Mouse (Mus musculus) midbrain, embryonic 16.5 days (tissue): Measurements from ENCODE around the gene Asna1. TPM values are rescaled to one million over a fixed set of nuclear protein-coding genes. Genes with fewer than 3 reads are reported as not detected.

Experiments
- ATAC-seq: fragments of 200-750 bp; cut with Nextera tagmentation; 2 replicates; pipeline ENCODE4 v1.8.0; 2017; ENCODE audit warnings: moderate TSS enrichment
- H3K27ac ChIP-seq: fragments of 300-500 bp; sonication (generic); 2 replicates; pipeline ENCODE4 v1.5.1; 2014; ENCODE audit warnings: mild to moderate bottlenecking, low read length, mixed read lengths
- H3K27me3 ChIP-seq: fragments of 300-500 bp; sonication (generic); 2 replicates; pipeline ENCODE4 v1.6.1; 2014; ENCODE audit warnings: low read depth, low read length, mixed read lengths; ENCODE audit not compliant: control insufficient read depth, insufficient read depth
- H3K36me3 ChIP-seq: fragments of 300-500 bp; sonication (generic); 2 replicates; pipeline ENCODE4 v1.6.1; 2014; ENCODE audit warnings: mild to moderate bottlenecking, low read length, moderate library complexity, mixed read lengths; ENCODE audit not compliant: control insufficient read depth, insufficient read depth
- H3K4me1 ChIP-seq: fragments of 300-500 bp; sonication (generic); 2 replicates; pipeline ENCODE4 v1.6.1; 2014; ENCODE audit warnings: mild to moderate bottlenecking, low read length, mixed read lengths; ENCODE audit not compliant: control insufficient read depth, insufficient read depth
- H3K4me2 ChIP-seq: fragments of 300-500 bp; sonication (generic); 2 replicates; pipeline ENCODE4 v1.6.1; 2014; ENCODE audit warnings: mild to moderate bottlenecking, low read length, mixed read lengths
- H3K4me3 ChIP-seq: fragments of 300-500 bp; sonication (generic); 2 replicates; pipeline ENCODE4 v1.5.1; 2014; ENCODE audit warnings: low read depth, mild to moderate bottlenecking, low read length, moderate library complexity, mixed read lengths
- H3K9ac ChIP-seq: fragments of 300-500 bp; sonication (generic); 2 replicates; pipeline ENCODE4 v1.6.1; 2014; ENCODE audit warnings: low read depth, low read length, mixed read lengths
- H3K9me3 ChIP-seq: fragments of 300-500 bp; sonication (generic); replicated peaks from 2 replicates; pipeline ENCODE4 v1.6.1; 2014; ENCODE audit warnings: mild to moderate bottlenecking, low read length, mixed read lengths; ENCODE audit not compliant: control insufficient read depth, poor library complexity, severe bottlenecking
- WGBS: fragments of 180-500 bp; shearing (Covaris S2); extraction: QIAGEN DNeasy Blood & Tissue Kit; methylation state at CpG from one replicate; pipeline ENCODE4 v1.1.7; 2014; 5-methylcytosine and 5-hydroxymethylcytosine counted together
- polyA plus RNA-seq: library from polyadenylated mRNA; unstranded; fragments of >200 nt; fragmentation: Nextera tagmentation; extraction: Ambion mirVana; gene quantifications from 2 replicates; pipeline ENCODE4 v1.2.1, GENCODE M21; 2015

The Asna1 gene
- polyA plus RNA-seq, 1 experiment from 2014 or later: 149 TPM

DNA sequence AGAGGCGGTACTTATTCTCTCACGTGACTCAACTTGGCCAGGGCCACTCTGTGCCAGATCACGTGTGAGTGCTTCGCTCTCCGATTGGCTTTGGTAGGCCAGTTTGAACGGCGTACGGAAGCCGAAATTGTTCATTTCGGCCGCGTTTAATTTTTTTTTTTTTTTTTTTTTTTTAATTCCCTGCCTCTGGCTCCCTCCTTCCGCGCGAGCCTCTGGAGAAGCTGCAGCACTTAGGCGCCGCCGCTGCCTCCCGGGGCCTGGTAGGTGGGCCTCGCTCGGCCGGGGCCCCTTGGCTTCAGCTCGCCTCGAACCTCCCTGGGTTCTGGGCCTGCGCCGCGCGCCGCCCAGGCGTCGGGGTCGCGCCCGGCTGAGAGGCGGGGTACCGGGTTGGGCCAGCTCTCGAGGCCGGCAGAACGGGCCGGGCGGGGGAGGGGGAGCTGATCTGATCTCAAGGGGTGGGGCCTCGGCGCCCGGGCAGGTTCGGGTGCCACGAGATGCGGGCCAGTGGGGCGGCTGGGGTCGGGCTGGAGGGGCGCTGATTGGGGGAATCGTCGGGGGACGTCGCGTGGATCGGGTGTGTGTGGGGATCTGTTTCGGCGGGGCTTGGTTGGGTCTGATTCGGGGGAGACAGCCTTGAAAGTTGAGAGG, 11.8 kb upstream of the Asna1 start, which contains the start of gene Tnpo2:
Tnpo2 (plus strand) TSS at position 198 of the 648 bp plus-strand sequence.
- Histone ChIP-seq H3K27me3 (no peaks in the 10 kb centered on the region), H3K27ac (peak within 1 kb of the TSS; percentile 97), H3K4me2 (peak within 1 kb of the TSS; percentile 98), H3K4me3 (peak within 1 kb of the TSS; percentile 55), H3K9ac (peak within 1 kb of the TSS; percentile 81), H3K4me1 (peaks cover 33% of the 10 kb centered on the region), H3K9me3 (no peaks in the 10 kb centered on the region), H3K36me3 (peaks cover 8% of the 10 kb centered on the region)
- peak; percentile 88 for ATAC-seq
- under 1% methylated on average over 58 of the region's 59 CpGs for WGBS

DNA sequence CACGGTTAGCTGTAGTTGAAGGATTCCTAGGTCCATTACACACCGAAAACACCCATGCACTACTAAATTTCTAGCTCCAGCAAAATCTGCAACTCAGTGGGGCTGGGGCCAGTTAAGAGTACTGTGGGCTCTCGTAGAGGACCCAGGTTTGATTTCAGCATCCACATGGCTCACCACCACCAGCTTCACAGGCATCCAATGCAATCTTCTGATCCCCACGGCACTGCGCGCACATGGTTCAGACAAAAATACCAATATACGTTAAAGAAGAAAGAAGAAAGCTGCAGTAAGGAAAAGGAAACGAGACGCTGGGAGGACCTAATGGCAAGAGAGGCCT, 11.3 kb upstream of the Asna1 start:
- Histone ChIP-seq H3K36me3 (peaks cover 10% of the 10 kb centered on the region), H3K9ac (peak overlapping the region; percentile 70), H3K4me3 (peak overlapping the region; percentile 55), H3K4me2 (peak overlapping the region; percentile 61), H3K27ac (peak overlapping the region; percentile 82), H3K27me3 (no peaks in the 10 kb centered on the region), H3K4me1 (peaks cover 33% of the 10 kb centered on the region), H3K9me3 (no peaks in the 10 kb centered on the region)
- WGBS: 0% methylated on average over 9 of the region's 9 CpGs
- ATAC-seq: peak; percentile 37

GRCm38 (mm10) chr8:85035728-85036310, 10.7 kb upstream of the Asna1 start:
- peaks cover 11% of the 10 kb centered on the region for H3K36me3 ChIP-seq
- WGBS: 1% methylated on average over 15 of the region's 15 CpGs
- peaks cover 33% of the 10 kb centered on the region for H3K4me1 ChIP-seq
- no peaks in the 10 kb centered on the region for H3K9me3 ChIP-seq
- H3K27ac ChIP-seq: peak overlapping the region; percentile 82
- ATAC-seq: peak; percentile 7; the same call in 1 of the 2 replicates
- peak overlapping the region; percentile 61 for H3K4me2 ChIP-seq
- peak overlapping the region; percentile 70 for H3K9ac ChIP-seq
- H3K4me3 ChIP-seq: peak overlapping the region; percentile 55
- no peaks in the 10 kb centered on the region for H3K27me3 ChIP-seq

DNA sequence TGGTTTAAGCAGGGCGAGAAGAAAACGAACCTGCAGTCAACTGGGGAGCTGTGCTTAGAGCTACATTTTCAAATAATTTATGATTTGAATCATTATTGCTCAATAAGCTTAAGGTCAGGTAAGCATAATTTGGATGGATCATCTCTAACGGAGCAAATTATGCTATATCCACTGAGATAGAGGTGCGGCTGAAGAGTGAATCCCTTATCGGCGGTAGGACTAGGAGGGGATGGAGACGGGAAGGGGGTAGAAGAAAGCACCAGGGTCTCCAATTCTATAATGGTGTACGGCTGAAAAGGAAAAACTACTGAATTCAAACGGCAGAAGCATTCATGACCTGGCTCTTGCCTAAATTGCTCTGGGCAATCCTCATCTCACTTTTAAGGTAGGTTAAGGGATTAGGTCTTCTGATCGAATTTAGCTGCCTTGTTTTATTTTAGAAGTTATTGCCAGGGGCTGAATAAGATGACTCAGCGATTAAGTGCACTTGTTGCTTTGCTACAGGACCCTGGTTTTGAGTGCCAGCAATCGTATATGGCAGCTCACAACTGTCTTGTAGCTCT, 10.2 kb upstream of the Asna1 start:
- 7% methylated on average over 12 of the region's 12 CpGs for WGBS
- peaks cover 33% of the 10 kb centered on the region for H3K4me1 ChIP-seq
- H3K9ac ChIP-seq: no peak overlapping the region; the same call in 1 of the 2 replicates
- H3K4me3 ChIP-seq: peak overlapping the region; percentile 55
- no peak for ATAC-seq
- H3K4me2 ChIP-seq: peak overlapping the region; percentile 61
- no peaks in the 10 kb centered on the region for H3K9me3 ChIP-seq
- peaks cover 12% of the 10 kb centered on the region for H3K36me3 ChIP-seq
- H3K27ac ChIP-seq: no peak overlapping the region
- H3K27me3 ChIP-seq: no peaks in the 10 kb centered on the region

GRCm38 (mm10) chr8:85034764-85035163, 9.7 kb upstream of the Asna1 start:
- no peak for ATAC-seq
- peak overlapping the region; percentile 61 for H3K4me2 ChIP-seq
- no peak overlapping the region for H3K9ac ChIP-seq
- H3K4me1 ChIP-seq: peaks cover 33% of the 10 kb centered on the region
- peaks cover 17% of the 10 kb centered on the region for H3K36me3 ChIP-seq
- H3K27ac ChIP-seq: no peak overlapping the region
- H3K4me3 ChIP-seq: peak overlapping the region; percentile 30
- 3% methylated on average over 13 of the region's 13 CpGs for WGBS
- H3K9me3 ChIP-seq: no peaks in the 10 kb centered on the region
- no peaks in the 10 kb centered on the region for H3K27me3 ChIP-seq

DNA sequence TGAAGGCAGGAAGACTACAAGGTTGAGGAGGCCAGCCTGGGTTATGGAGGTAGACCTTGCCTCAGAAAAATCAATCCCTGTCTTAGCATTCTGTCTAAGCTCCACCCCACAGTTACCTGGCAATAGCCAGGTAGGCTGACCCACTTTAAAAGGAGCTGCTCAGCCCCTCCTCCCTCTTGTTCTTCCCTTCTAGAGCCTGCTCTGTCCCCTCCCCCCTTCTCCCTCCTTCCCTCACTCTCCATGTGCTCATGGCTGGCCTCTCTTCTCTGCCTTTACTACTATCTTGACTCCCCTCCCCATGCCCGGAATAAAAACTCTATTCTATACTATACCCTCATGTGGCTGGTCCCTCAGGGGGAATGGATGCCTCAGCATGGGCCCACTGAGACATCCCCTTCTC, 8.8 kb upstream of the Asna1 start:
- Histone ChIP-seq H3K4me3 (no peak overlapping the region), H3K4me1 (peaks cover 33% of the 10 kb centered on the region), H3K9ac (no peak overlapping the region), H3K9me3 (no peaks in the 10 kb centered on the region), H3K27me3 (no peaks in the 10 kb centered on the region), H3K36me3 (peaks cover 18% of the 10 kb centered on the region), H3K4me2 (no peak overlapping the region), H3K27ac (no peak overlapping the region)
- 84% methylated on average over 1 of the region's 1 CpGs for WGBS
- no peak for ATAC-seq

- no peak for ATAC-seq
- Histone ChIP-seq H3K4me2 (no peak overlapping the region), H3K36me3 (peaks cover 18% of the 10 kb centered on the region), H3K4me3 (no peak overlapping the region), H3K4me1 (peaks cover 36% of the 10 kb centered on the region), H3K27ac (no peak overlapping the region), H3K9me3 (no peaks in the 10 kb centered on the region), H3K27me3 (no peaks in the 10 kb centered on the region), H3K9ac (no peak overlapping the region)
- WGBS: 89% methylated on average over 4 of the region's 4 CpGs
Measured at GRCm38 (mm10) chr8:85032622-85033311, 7.7 kb upstream of the Asna1 start.

DNA sequence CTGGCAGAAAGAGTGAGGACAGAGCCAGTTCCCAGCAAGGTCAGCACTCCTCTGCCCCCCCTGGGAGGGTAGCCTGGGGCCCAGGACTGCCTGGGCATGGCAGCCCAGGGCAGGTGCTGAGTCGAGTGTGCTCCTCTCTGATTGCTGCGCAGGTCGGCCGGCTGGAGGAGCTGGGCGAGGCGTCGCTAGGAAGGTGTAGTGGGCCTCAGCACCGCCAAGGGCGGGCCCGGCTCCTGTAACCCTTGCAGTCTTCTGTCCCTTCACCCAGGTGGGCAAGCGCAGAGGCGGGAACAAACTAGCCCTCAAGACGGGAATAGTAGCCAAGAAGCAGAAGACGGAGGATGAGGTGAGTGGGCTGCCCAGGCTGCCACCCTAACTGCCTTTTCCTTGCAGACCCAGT, 4.2 kb upstream of the Asna1 start:
- Histone ChIP-seq H3K36me3 (peaks cover 18% of the 10 kb centered on the region), H3K4me1 (peaks cover 33% of the 10 kb centered on the region), H3K9me3 (no peaks in the 10 kb centered on the region), H3K4me2 (peak overlapping the region; percentile 6; the same call in 1 of the 2 replicates), H3K27me3 (no peaks in the 10 kb centered on the region), H3K27ac (no peak overlapping the region), H3K4me3 (no peak overlapping the region), H3K9ac (peak overlapping the region; percentile 99; the same call in 1 of the 2 replicates)
- ATAC-seq: no peak
- 92% methylated on average over 14 of the region's 14 CpGs for WGBS
